Mouse (Mus musculus): ENCODE data around the gene Ier3.
A peak's percentile ranks its signal among the peaks of the same experiment; 100 is the strongest.
"Not testable (repeated sequence)": the region's sequence is repeated elsewhere in the genome, so short reads cannot be mapped to it uniquely, and the experiment has no call there.

Gene Ier3

GRCm38 (mm10) chr17:35836178-35836965 is 14.9 kb downstream of the Ier3 start:
- peak; percentile 90 for DNase-seq (ENCODE audit: low read depth, low spot score)

GRCm38 (mm10) chr17:35836991-35837422 is 15.5 kb downstream of the Ier3 start:
- peak; percentile 94 for DNase-seq (ENCODE audit: low read depth, low spot score)

- DNase-seq (ENCODE audit: low read depth, low spot score), result peak; percentile 81
Observed at GRCm38 (mm10) chr17:35837487-35837886, 16.0 kb downstream of the Ier3 start.

- peak; percentile 96 for DNase-seq (ENCODE audit: low read depth, low spot score)
Observed at GRCm38 (mm10) chr17:35838122-35838544, 16.6 kb downstream of the Ier3 start, which contains the start of gene Tubb5. Tubb5 (minus strand) TSS chr17:35838306.

- DNase-seq (ENCODE audit: low read depth, low spot score), result no peak
Observed at GRCm38 (mm10) chr17:35838570-35838969, 17.1 kb downstream of the Ier3 start.

- DNase-seq (ENCODE audit: low read depth, low spot score), result not testable (repeated sequence)
Observed at GRCm38 (mm10) chr17:35839002-35839401, 17.5 kb downstream of the Ier3 start.

GRCm38 (mm10) chr17:35840561-35840960 is 19.1 kb downstream of the Ier3 start:
- DNase-seq (ENCODE audit: low read depth, low spot score), result no peak

GRCm38 (mm10) chr17:35841076-35841950 is 19.8 kb downstream of the Ier3 start, which contains the start of gene Mdc1:
Mdc1 (plus strand) TSS chr17:35841515.
- DNase-seq (ENCODE audit: low read depth, low spot score), result peak; percentile 100

- no peak for DNase-seq (ENCODE audit: low read depth, low spot score)
Observed at GRCm38 (mm10) chr17:35842006-35842405, 20.5 kb downstream of the Ier3 start.

- DNase-seq (ENCODE audit: low read depth, low spot score), result no peak
Observed at GRCm38 (mm10) chr17:35843514-35843913, 22.0 kb downstream of the Ier3 start.

- no peak for DNase-seq (ENCODE audit: low read depth, low spot score)
Observed at GRCm38 (mm10) chr17:35848112-35848511, 26.6 kb downstream of the Ier3 start.

GRCm38 (mm10) chr17:35850974-35851373 is 29.5 kb downstream of the Ier3 start:
- no peak for DNase-seq (ENCODE audit: low read depth, low spot score)

- no peak for DNase-seq (ENCODE audit: low read depth, low spot score)
Observed at GRCm38 (mm10) chr17:35859371-35859770, 37.9 kb downstream of the Ier3 start.

GRCm38 (mm10) chr17:35859835-35860234 is 38.4 kb downstream of the Ier3 start:
- no peak for DNase-seq (ENCODE audit: low read depth, low spot score)

- DNase-seq (ENCODE audit: low read depth, low spot score), result no peak
Observed at GRCm38 (mm10) chr17:35860831-35861197, 39.3 kb downstream of the Ier3 start.

- DNase-seq (ENCODE audit: low read depth, low spot score), result peak; percentile 89
Observed at GRCm38 (mm10) chr17:35861198-35861857, 39.8 kb downstream of the Ier3 start, which contains the start of gene Nrm. Nrm (plus strand) TSS chr17:35861318.

GRCm38 (mm10) chr17:35864832-35865353 is 43.4 kb downstream of the Ier3 start:
- no peak for DNase-seq (ENCODE audit: low read depth, low spot score)

- DNase-seq (ENCODE audit: low read depth, low spot score), result peak; percentile 90
Observed at GRCm38 (mm10) chr17:35865481-35866280, 44.2 kb downstream of the Ier3 start, which contains the start of gene Ppp1r18. Ppp1r18 (plus strand) TSS chr17:35865593.

- DNase-seq (ENCODE audit: low read depth, low spot score), result peak; percentile 65
Observed at GRCm38 (mm10) chr17:35866281-35866831, 44.9 kb downstream of the Ier3 start.
